Mouse (Mus musculus) retina, adult 2 months (tissue): ENCODE measurements around the gene Prkcg.
"Not testable (repeated sequence)": the region's sequence is repeated elsewhere in the genome, so short reads cannot be mapped to it uniquely, and the experiment has no call there.

Experiments used
- DNase-seq: peaks from one replicate; pipeline ENCODE4 v3.0.0-alpha.2; 2012; ENCODE audit warnings: low read depth, low spot score

Gene Prkcg

GRCm38 (mm10) chr7:3290257-3291033 is 1.5 kb downstream of the Prkcg start:
- DNase-seq: peak; percentile 25

GRCm38 (mm10) chr7:3291197-3291596 is 2.2 kb downstream of the Prkcg start:
- no peak for DNase-seq

GRCm38 (mm10) chr7:3291764-3292163 is 2.8 kb downstream of the Prkcg start:
- DNase-seq: no peak

- DNase-seq: not testable (repeated sequence)
Measured at GRCm38 (mm10) chr7:3292271-3292670, 3.3 kb downstream of the Prkcg start.

GRCm38 (mm10) chr7:3292791-3293190 is 3.8 kb downstream of the Prkcg start:
- DNase-seq: no peak

- no peak for DNase-seq
Measured at GRCm38 (mm10) chr7:3294794-3295193, 5.8 kb downstream of the Prkcg start.

- no peak for DNase-seq
Measured at GRCm38 (mm10) chr7:3295321-3296110, 6.5 kb downstream of the Prkcg start.

- no peak for DNase-seq
Measured at GRCm38 (mm10) chr7:3296711-3297110, 7.7 kb downstream of the Prkcg start.

GRCm38 (mm10) chr7:3299941-3300617 is 11.1 kb downstream of the Prkcg start:
- no peak for DNase-seq

GRCm38 (mm10) chr7:3300891-3301627 is 12.1 kb downstream of the Prkcg start:
- no peak for DNase-seq

- DNase-seq: no peak
Measured at GRCm38 (mm10) chr7:3301628-3302555, 12.9 kb downstream of the Prkcg start.

- DNase-seq: no peak
Measured at GRCm38 (mm10) chr7:3302556-3303275, 13.7 kb downstream of the Prkcg start.

GRCm38 (mm10) chr7:3303276-3303781 is 14.3 kb downstream of the Prkcg start:
- DNase-seq: no peak

- no peak for DNase-seq
Measured at GRCm38 (mm10) chr7:3303789-3304188, 14.8 kb downstream of the Prkcg start.

- no peak for DNase-seq
Measured at GRCm38 (mm10) chr7:3304298-3304697, 15.3 kb downstream of the Prkcg start.

GRCm38 (mm10) chr7:3306400-3306799 is 17.4 kb downstream of the Prkcg start:
- DNase-seq: no peak

- DNase-seq: no peak
Measured at GRCm38 (mm10) chr7:3308646-3309045, 19.7 kb downstream of the Prkcg start.

- no peak for DNase-seq
Measured at GRCm38 (mm10) chr7:3310233-3310632, 21.3 kb downstream of the Prkcg start.

- DNase-seq: no peak
Measured at GRCm38 (mm10) chr7:3313571-3313970, 24.6 kb downstream of the Prkcg start.

- DNase-seq: no peak
Measured at GRCm38 (mm10) chr7:3314121-3314520, 25.1 kb downstream of the Prkcg start.
